Mouse (Mus musculus): ENCODE measurements around the gene Mid1ip1. TPM values are rescaled to one million over a fixed set of nuclear protein-coding genes. Genes with fewer than 3 reads are reported as not detected.

The Mid1ip1 gene
- 30.5 and 33.7 TPM in 2 replicates for polyA plus RNA-seq (2014; fragmentation: Nextera tagmentation; extraction: Ambion mirVana)

GRCm38 (mm10) chrX:10714696-10715140 lies at the start of gene Mid1ip1:
Gene Mid1ip1 (plus strand): TSS chrX:10715013.
- peak within 1 kb of the TSS; percentile 15; the same call in 1 of the 2 replicates for H3K4me3 ChIP-seq (ENCODE audit: low read depth, low read length)
- H3K4me1 ChIP-seq (ENCODE audit: control insufficient read depth, insufficient read depth, low read length) = no peaks in the 10 kb centered on the region
- ATAC-seq (ENCODE audit: low FRiP score) = peak; percentile 82
- H3K4me2 ChIP-seq = peak within 1 kb of the TSS; percentile 34
- 20% methylated on average over 12 of the region's 12 CpGs for WGBS
- no peaks in the 10 kb centered on the region for H3K9me3 ChIP-seq (ENCODE audit: control insufficient read depth, low read length)
- DNase-seq (ENCODE audit: low spot score, missing footprints) = peak; percentile 92
- no peaks in the 10 kb centered on the region for H3K27me3 ChIP-seq (ENCODE audit: control insufficient read depth, insufficient read depth, low read length)
- H3K27ac ChIP-seq (ENCODE audit: low read depth, low read length) = peak within 1 kb of the TSS; percentile 65
- no peaks in the 10 kb centered on the region for H3K36me3 ChIP-seq (ENCODE audit: control insufficient read depth, insufficient read depth, low read length)
- no peak within 1 kb of the TSS for H3K9ac ChIP-seq (ENCODE audit: low read length)

GRCm38 (mm10) chrX:10694455-10695180 lies 20.2 kb upstream of the Mid1ip1 start:
- WGBS = 86% methylated on average over 5 of the region's 5 CpGs
- DNase-seq (ENCODE audit: low spot score, missing footprints) (no peak), ATAC-seq (ENCODE audit: low FRiP score) (no peak)
- H3K9ac ChIP-seq (ENCODE audit: low read length) = no peak overlapping the region
- H3K36me3 ChIP-seq (ENCODE audit: control insufficient read depth, insufficient read depth, low read length) = no peaks in the 10 kb centered on the region
- no peak overlapping the region for H3K27ac ChIP-seq (ENCODE audit: low read depth, low read length)
- no peaks in the 10 kb centered on the region for H3K9me3 ChIP-seq (ENCODE audit: control insufficient read depth, low read length)
- no peak overlapping the region for H3K4me2 ChIP-seq
- no peaks in the 10 kb centered on the region for H3K27me3 ChIP-seq (ENCODE audit: control insufficient read depth, insufficient read depth, low read length)
- H3K4me1 ChIP-seq (ENCODE audit: control insufficient read depth, insufficient read depth, low read length) = no peaks in the 10 kb centered on the region
- no peak overlapping the region for H3K4me3 ChIP-seq (ENCODE audit: low read depth, low read length)

- 84% methylated on average over 3 of the region's 3 CpGs for WGBS
Measured at GRCm38 (mm10) chrX:10706728-10707127, 8.1 kb upstream of the Mid1ip1 start.

GRCm38 (mm10) chrX:10713839-10714637 lies 775 bp upstream of the Mid1ip1 start:
- no peaks in the 10 kb centered on the region for H3K9me3 ChIP-seq (ENCODE audit: control insufficient read depth, low read length)
- H3K4me2 ChIP-seq = peak overlapping the region; percentile 26; the same call in 1 of the 2 replicates
- H3K9ac ChIP-seq (ENCODE audit: low read length) = no peak overlapping the region
- H3K27me3 ChIP-seq (ENCODE audit: control insufficient read depth, insufficient read depth, low read length) = no peaks in the 10 kb centered on the region
- ATAC-seq (ENCODE audit: low FRiP score) (no peak), DNase-seq (ENCODE audit: low spot score, missing footprints) (no peak)
- 37% methylated on average over 11 of the region's 11 CpGs for WGBS
- H3K27ac ChIP-seq (ENCODE audit: low read depth, low read length) = peak overlapping the region; percentile 64
- no peak overlapping the region for H3K4me3 ChIP-seq (ENCODE audit: low read depth, low read length)
- H3K36me3 ChIP-seq (ENCODE audit: control insufficient read depth, insufficient read depth, low read length) = no peaks in the 10 kb centered on the region
- no peaks in the 10 kb centered on the region for H3K4me1 ChIP-seq (ENCODE audit: control insufficient read depth, insufficient read depth, low read length)

More at GRCm38 (mm10) chrX:10706728-10707127, 8.1 kb upstream of the Mid1ip1 start:
- Histone ChIP-seq H3K4me1 (ENCODE audit: control insufficient read depth, insufficient read depth, low read length) (no peaks in the 10 kb centered on the region), H3K27me3 (ENCODE audit: control insufficient read depth, insufficient read depth, low read length) (no peaks in the 10 kb centered on the region), H3K9ac (ENCODE audit: low read length) (no peak overlapping the region), H3K9me3 (ENCODE audit: control insufficient read depth, low read length) (no peaks in the 10 kb centered on the region), H3K36me3 (ENCODE audit: control insufficient read depth, insufficient read depth, low read length) (no peaks in the 10 kb centered on the region), H3K27ac (ENCODE audit: low read depth, low read length) (no peak overlapping the region), H3K4me3 (ENCODE audit: low read depth, low read length) (no peak overlapping the region), H3K4me2 (no peak overlapping the region)
- no peak for DNase-seq (ENCODE audit: low spot score, missing footprints)
- ATAC-seq (ENCODE audit: low FRiP score) = no peak

GRCm38 (mm10) chrX:10716917-10717763 lies 2.3 kb downstream of the Mid1ip1 start:
- Histone ChIP-seq H3K27me3 (ENCODE audit: control insufficient read depth, insufficient read depth, low read length) (no peaks in the 10 kb centered on the region), H3K4me3 (ENCODE audit: low read depth, low read length) (peak overlapping the region; percentile 51), H3K27ac (ENCODE audit: low read depth, low read length) (0 out of 2 replicates have a peak overlapping the region, but pooled peaks have one; percentile 20), H3K9me3 (ENCODE audit: control insufficient read depth, low read length) (no peaks in the 10 kb centered on the region), H3K9ac (ENCODE audit: low read length) (peak overlapping the region; percentile 73), H3K36me3 (ENCODE audit: control insufficient read depth, insufficient read depth, low read length) (no peaks in the 10 kb centered on the region), H3K4me2 (peak overlapping the region; percentile 58), H3K4me1 (ENCODE audit: control insufficient read depth, insufficient read depth, low read length) (no peaks in the 10 kb centered on the region)
- peak; percentile 92 for ATAC-seq (ENCODE audit: low FRiP score)
- 16% methylated on average over 49 of the region's 50 CpGs for WGBS
- DNase-seq (ENCODE audit: low spot score, missing footprints) = peak; percentile 92

- DNase-seq (ENCODE audit: low spot score, missing footprints) (peak; percentile 92), ATAC-seq (ENCODE audit: low FRiP score) (peak; percentile 5; the same call in 1 of the 2 replicates)
- Histone ChIP-seq H3K36me3 (ENCODE audit: control insufficient read depth, insufficient read depth, low read length) (no peaks in the 10 kb centered on the region), H3K4me3 (ENCODE audit: low read depth, low read length) (peak overlapping the region; percentile 51), H3K9me3 (ENCODE audit: control insufficient read depth, low read length) (no peaks in the 10 kb centered on the region), H3K9ac (ENCODE audit: low read length) (peak overlapping the region; percentile 73), H3K4me2 (peak overlapping the region; percentile 58), H3K27ac (ENCODE audit: low read depth, low read length) (peak overlapping the region; percentile 20; the same call in 1 of the 2 replicates), H3K4me1 (ENCODE audit: control insufficient read depth, insufficient read depth, low read length) (no peaks in the 10 kb centered on the region), H3K27me3 (ENCODE audit: control insufficient read depth, insufficient read depth, low read length) (no peaks in the 10 kb centered on the region)
- WGBS = 13% methylated on average over 61 of the region's 61 CpGs
Measured at GRCm38 (mm10) chrX:10718021-10718837, 3.4 kb downstream of the Mid1ip1 start.

- Histone ChIP-seq H3K27ac (ENCODE audit: low read depth, low read length) (no peak overlapping the region), H3K27me3 (ENCODE audit: control insufficient read depth, insufficient read depth, low read length) (no peaks in the 10 kb centered on the region)
- peak; percentile 65 for ATAC-seq (ENCODE audit: low FRiP score)
Measured at GRCm38 (mm10) chrX:10718838-10719539, 4.2 kb downstream of the Mid1ip1 start.

More at GRCm38 (mm10) chrX:10718838-10719539, 4.2 kb downstream of the Mid1ip1 start:
- no peak for DNase-seq (ENCODE audit: low spot score, missing footprints)
- H3K36me3 ChIP-seq (ENCODE audit: control insufficient read depth, insufficient read depth, low read length) = no peaks in the 10 kb centered on the region
- no peaks in the 10 kb centered on the region for H3K9me3 ChIP-seq (ENCODE audit: control insufficient read depth, low read length)
- peak overlapping the region; percentile 51 for H3K4me3 ChIP-seq (ENCODE audit: low read depth, low read length)
- peak overlapping the region; percentile 73 for H3K9ac ChIP-seq (ENCODE audit: low read length)
- peak overlapping the region; percentile 58 for H3K4me2 ChIP-seq
- no peaks in the 10 kb centered on the region for H3K4me1 ChIP-seq (ENCODE audit: control insufficient read depth, insufficient read depth, low read length)
- 16% methylated on average over 20 of the region's 22 CpGs for WGBS

Data from midbrain, embryonic 11.5 days (tissue).